Mouse (Mus musculus): ENCODE measurements at regions not wholly inside any gene's neighbourhood (a gene's known extent, or its start where the extent isn't known, plus 50 kb on each side); places are given as distances from the start of the nearest gene placed in this dataset.

DNA sequence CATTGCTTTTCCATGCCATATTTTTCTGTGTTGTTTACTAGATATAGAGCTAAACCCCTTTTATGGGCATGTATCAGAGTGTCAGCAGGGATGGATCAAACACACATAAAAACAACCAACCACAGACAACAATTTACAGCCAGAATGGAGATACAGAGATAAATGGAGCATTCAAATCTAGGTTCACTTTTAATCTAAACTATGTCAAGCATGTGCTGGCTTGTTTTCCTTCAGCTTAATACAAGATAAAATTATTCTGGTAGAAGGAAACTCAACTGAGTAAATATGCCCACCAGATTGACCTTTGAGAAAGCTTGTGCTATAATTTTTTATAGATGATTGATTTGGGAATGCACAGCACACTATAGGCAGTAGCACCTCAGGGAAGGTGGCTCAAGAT, 1199.7 kb downstream of the Cntnap5b start:
- TF ChIP-seq POLR2A (IDR thresholded peaks at IDR 0.05; ENCODE audit: borderline replicate concordance, extremely low read depth, insufficient read depth, insufficient read length, poor library complexity, severe bottlenecking) (no peak), CTCF (IDR thresholded peaks at IDR 0.05; ENCODE audit: borderline replicate concordance, extremely low read depth, insufficient read depth, insufficient read length) (no peak)

All from brain, embryonic 14.5 days (tissue).